Comparison of ENCODE assay signal across 16 mouse cellular contexts in the genomic region with DNA sequence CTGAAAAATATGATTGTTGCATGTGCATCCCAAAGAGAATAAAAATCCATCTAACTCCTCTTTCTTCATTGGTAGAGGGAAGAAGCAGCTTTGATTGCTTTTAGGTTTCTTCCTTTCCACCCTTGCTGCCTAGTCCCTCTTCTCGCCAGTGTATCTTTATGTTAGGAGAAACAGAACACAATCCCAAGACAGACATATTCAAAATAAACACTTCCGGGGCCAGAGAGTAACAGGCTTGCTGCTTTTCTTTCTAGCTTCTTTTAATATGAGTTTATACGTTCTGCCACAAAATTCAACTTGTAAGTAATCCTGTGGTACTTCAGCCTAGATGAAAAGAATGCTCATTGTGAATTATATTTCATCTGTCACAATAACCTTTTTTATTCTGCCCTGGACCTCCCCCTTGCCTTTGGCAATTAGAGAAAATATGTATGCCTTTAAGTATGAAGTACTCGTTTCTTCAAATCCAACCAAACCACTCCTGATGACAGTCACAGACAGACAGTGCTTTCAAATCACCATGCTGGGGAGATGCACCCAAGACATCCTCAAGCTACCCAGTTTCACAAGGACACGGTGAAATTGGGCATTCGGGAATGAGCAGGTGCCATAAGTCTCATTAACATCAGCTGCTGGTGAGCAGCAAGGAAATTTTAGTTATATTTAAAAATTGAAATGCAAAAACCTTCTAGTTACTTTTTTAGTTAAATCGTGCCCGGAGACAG.
A peak's percentile ranks its signal among the peaks of the same experiment; 100 is the strongest.
DNase-seq lines count a peak whose midpoint lies in the region; ATAC-seq lines count a peak whose summit lies in the region.
"Had no signal": no experiment of that assay in that cellular context is flagged by ENCODE, and none has a peak within 500 bp of the region (broad histone marks: within the 10 kb centered on the region; RNA-seq: fewer than 3 reads in every experiment).

No protein-coding gene starts in this region.

- H3K9ac ChIP-seq in neural tube, embryonic 11.5 days (ENCODE audit: low read length): peak overlapping the region; percentile 81
- peak overlapping the region; percentile 81 for H3K9ac ChIP-seq in forebrain, embryonic 13.5 days
- no peak overlapping the region for H3K9ac ChIP-seq in limb, embryonic 13.5 days
- peak overlapping the region; percentile 59 for H3K9ac ChIP-seq in neural tube, embryonic 15.5 days (replicated peaks)
- H3K9ac ChIP-seq in kidney, embryonic 15.5 days: no peak overlapping the region
- H3K9ac ChIP-seq: liver, postnatal 0 days had no signal

- intact Hi-C loops in heart, postnatal 10 days (cut with DNase I): no loop called here

- no peak for ATAC-seq in neural tube, embryonic 11.5 days (ENCODE audit: insufficient read depth, low FRiP score, low TSS enrichment)
- ATAC-seq in forebrain, embryonic 13.5 days: no peak
- no peak for ATAC-seq in limb, embryonic 13.5 days (ENCODE audit: low FRiP score, low read depth)
- no peak for ATAC-seq in neural tube, embryonic 15.5 days (ENCODE audit: low FRiP score)
- no peak for ATAC-seq in kidney, embryonic 15.5 days (replicated peaks; ENCODE audit: low FRiP score)
- ATAC-seq: CD4-positive, CD25-positive, alpha-beta regulatory T cell, adult 4 months; liver, postnatal 0 days; Patski had no signal

- no peaks in the 10 kb centered on the region for H3K36me3 ChIP-seq in neural tube, embryonic 11.5 days (ENCODE audit: control insufficient read depth, insufficient read depth, low read length)
- H3K36me3 ChIP-seq in forebrain, embryonic 13.5 days (ENCODE audit: poor library complexity, severe bottlenecking): no peaks in the 10 kb centered on the region
- H3K36me3 ChIP-seq in limb, embryonic 13.5 days: no peaks in the 10 kb centered on the region
- no peaks in the 10 kb centered on the region for H3K36me3 ChIP-seq in neural tube, embryonic 15.5 days
- H3K36me3 ChIP-seq in kidney, embryonic 15.5 days: no peaks in the 10 kb centered on the region

- WGBS in neural tube, embryonic 11.5 days: 35% methylated on average over 8 of the region's 8 CpGs
- WGBS in forebrain, embryonic 13.5 days: 21% methylated on average over 8 of the region's 8 CpGs
- WGBS in limb, embryonic 13.5 days: 63% methylated on average over 8 of the region's 8 CpGs
- 16% methylated on average over 8 of the region's 8 CpGs for WGBS in neural tube, embryonic 15.5 days
- 61% methylated on average over 8 of the region's 8 CpGs for WGBS in kidney, embryonic 15.5 days

- H3K4me2 ChIP-seq in neural tube, embryonic 11.5 days (ENCODE audit: low read depth): peak overlapping the region; percentile 56
- H3K4me2 ChIP-seq in forebrain, embryonic 13.5 days: peak overlapping the region; percentile 67
- H3K4me2 ChIP-seq in limb, embryonic 13.5 days (replicated peaks): peak overlapping the region; percentile 25
- peak overlapping the region; percentile 49 for H3K4me2 ChIP-seq in neural tube, embryonic 15.5 days
- no peak overlapping the region for H3K4me2 ChIP-seq in kidney, embryonic 15.5 days

- peak overlapping the region; percentile 44 for H3K4me3 ChIP-seq in neural tube, embryonic 11.5 days (ENCODE audit: low read depth, low read length)
- H3K4me3 ChIP-seq in forebrain, embryonic 13.5 days: peak overlapping the region; percentile 44
- no peak overlapping the region for H3K4me3 ChIP-seq in limb, embryonic 13.5 days
- H3K4me3 ChIP-seq in neural tube, embryonic 15.5 days (replicated peaks): peak overlapping the region; percentile 45
- H3K4me3 ChIP-seq in kidney, embryonic 15.5 days (replicated peaks): no peak overlapping the region
- H3K4me3 ChIP-seq: erythroblast, embryonic 14.5 days had no signal

- no peaks in the 10 kb centered on the region for H3K9me3 ChIP-seq in neural tube, embryonic 11.5 days (ENCODE audit: control insufficient read depth, low read length)
- no peaks in the 10 kb centered on the region for H3K9me3 ChIP-seq in forebrain, embryonic 13.5 days (replicated peaks)
- H3K9me3 ChIP-seq in limb, embryonic 13.5 days: no peaks in the 10 kb centered on the region
- no peaks in the 10 kb centered on the region for H3K9me3 ChIP-seq in neural tube, embryonic 15.5 days (replicated peaks)
- no peaks in the 10 kb centered on the region for H3K9me3 ChIP-seq in kidney, embryonic 15.5 days (replicated peaks)

- peak; percentile 40 for DNase-seq in neural tube, embryonic 11.5 days (ENCODE audit: low spot score)
- DNase-seq in neural tube, embryonic 10.5 days (ENCODE audit: extremely low spot score, low spot score): no peak
- no peak for DNase-seq in spleen, adult 12 weeks (ENCODE audit: low spot score)
- DNase-seq in heart, postnatal 10 days: no peak
- DNase-seq: adrenal gland, adult 8-10 months; cerebellum, adult 9-11 months; gastrocnemius, postnatal 36 days; liver, postnatal 0 days; thymus, postnatal 4 days had no signal

- H3K4me1 ChIP-seq in neural tube, embryonic 11.5 days (ENCODE audit: control insufficient read depth, insufficient read depth, low read length): peaks cover 7% of the 10 kb centered on the region; the same call in 1 of the 2 replicates
- H3K4me1 ChIP-seq in forebrain, embryonic 13.5 days: peaks cover 38% of the 10 kb centered on the region
- H3K4me1 ChIP-seq in limb, embryonic 13.5 days: peaks cover 45% of the 10 kb centered on the region
- H3K4me1 ChIP-seq in neural tube, embryonic 15.5 days: no peaks in the 10 kb centered on the region
- peaks cover 17% of the 10 kb centered on the region for H3K4me1 ChIP-seq in kidney, embryonic 15.5 days

- H3K27ac ChIP-seq in neural tube, embryonic 11.5 days (ENCODE audit: low read depth, low read length): peak overlapping the region; percentile 83
- H3K27ac ChIP-seq in forebrain, embryonic 13.5 days: peak overlapping the region; percentile 89
- H3K27ac ChIP-seq in limb, embryonic 13.5 days: no peak overlapping the region
- peak overlapping the region; percentile 94 for H3K27ac ChIP-seq in neural tube, embryonic 15.5 days (replicated peaks)
- no peak overlapping the region for H3K27ac ChIP-seq in kidney, embryonic 15.5 days

- H3K27me3 ChIP-seq in neural tube, embryonic 11.5 days (ENCODE audit: control insufficient read depth, insufficient read depth, low read length): no peaks in the 10 kb centered on the region
- no peaks in the 10 kb centered on the region for H3K27me3 ChIP-seq in forebrain, embryonic 13.5 days
- no peaks in the 10 kb centered on the region for H3K27me3 ChIP-seq in limb, embryonic 13.5 days
- H3K27me3 ChIP-seq in neural tube, embryonic 15.5 days (replicated peaks): no peaks in the 10 kb centered on the region
- no peaks in the 10 kb centered on the region for H3K27me3 ChIP-seq in kidney, embryonic 15.5 days
- H3K27me3 ChIP-seq: Patski had no signal

Comparison
In these comparisons a context has a peak if more than half of its experiments do, and no peak if none do; other contexts are left out.
1. H3K27ac ChIP-seq: peak in neural tube, embryonic 11.5 days (single experiment), forebrain, embryonic 13.5 days (single experiment) and neural tube, embryonic 15.5 days (single experiment); none in limb, embryonic 13.5 days (single experiment) and kidney, embryonic 15.5 days (single experiment).
2. H3K4me3 ChIP-seq: peak in neural tube, embryonic 11.5 days (single experiment), forebrain, embryonic 13.5 days (single experiment) and neural tube, embryonic 15.5 days (single experiment); none in limb, embryonic 13.5 days (single experiment) and kidney, embryonic 15.5 days (single experiment).
3. H3K9ac ChIP-seq: peak in neural tube, embryonic 11.5 days (single experiment), forebrain, embryonic 13.5 days (single experiment) and neural tube, embryonic 15.5 days (single experiment); none in limb, embryonic 13.5 days (single experiment) and kidney, embryonic 15.5 days (single experiment).